Mouse (Mus musculus): ENCODE results near the gene Myom1. TPM values are rescaled to one million over a fixed set of nuclear protein-coding genes. Genes with fewer than 3 reads are reported as not detected.

The Myom1 gene
- total RNA-seq, 2 experiments from 2014 or later = 1,018 to 1,234 TPM

- no peak for DNase-seq
Measured at GRCm38 (mm10) chr17:71059213-71059612, 56.8 kb downstream of the Myom1 start.

DNA sequence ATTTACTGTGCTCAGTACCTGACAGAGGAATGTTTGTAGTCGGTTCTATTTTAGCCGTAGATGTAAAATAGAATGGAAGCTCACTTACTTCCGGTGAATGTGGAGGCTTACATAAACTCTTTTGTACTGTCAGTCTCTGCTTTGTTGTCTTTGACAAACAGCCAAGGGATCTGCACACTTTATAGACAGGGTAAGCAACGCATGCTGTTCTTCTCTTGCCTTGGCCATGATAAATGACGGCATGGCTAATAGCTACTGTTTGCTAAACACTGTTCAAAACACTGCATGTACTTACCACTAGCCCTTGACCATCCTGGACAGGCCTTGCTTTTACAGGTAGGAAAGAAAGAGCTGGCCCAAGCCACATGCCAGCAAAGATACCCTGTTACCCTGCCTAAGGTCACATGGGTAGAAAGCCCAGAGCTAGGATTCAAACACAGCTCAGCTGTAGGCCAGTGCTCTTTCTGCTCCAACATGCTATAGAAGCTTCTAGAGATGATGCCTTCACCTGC lies 59.7 kb downstream of the Myom1 start:
- no peak for DNase-seq

DNA sequence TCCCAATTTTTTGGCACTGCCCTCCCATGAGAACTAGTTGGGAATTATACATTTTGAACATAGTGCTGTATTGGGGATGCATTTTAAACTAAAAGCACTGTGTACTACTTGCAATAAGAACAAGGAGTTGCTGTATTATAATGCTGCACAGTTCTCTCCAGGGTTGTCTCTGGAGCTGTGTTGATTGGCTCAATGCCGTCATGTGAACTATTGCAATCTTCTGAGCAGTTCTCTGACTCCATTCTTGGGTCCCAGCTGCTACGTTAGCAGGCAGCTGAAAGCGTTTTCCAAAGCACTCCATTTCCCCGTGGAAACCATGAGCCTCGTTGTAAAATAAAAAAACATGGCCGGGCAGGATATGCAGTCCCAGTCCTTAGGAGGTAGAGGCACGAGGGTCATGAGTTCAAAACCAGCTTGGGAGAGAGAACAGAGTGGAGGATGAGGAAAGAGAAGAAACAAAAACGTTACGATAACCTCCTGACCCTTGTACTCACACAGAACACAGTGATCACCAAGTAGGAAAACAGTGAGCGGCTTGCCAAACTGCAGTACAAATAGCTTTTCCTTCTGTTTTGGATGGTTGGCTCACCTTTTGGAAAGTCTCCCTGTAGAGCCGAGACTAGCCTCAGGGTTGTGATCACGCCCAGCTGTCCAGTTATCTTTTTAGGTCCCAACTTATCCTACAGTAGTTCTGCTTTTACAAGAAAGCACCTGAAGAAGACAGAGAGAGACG lies 60.6 kb downstream of the Myom1 start:
- no peak for DNase-seq

DNA sequence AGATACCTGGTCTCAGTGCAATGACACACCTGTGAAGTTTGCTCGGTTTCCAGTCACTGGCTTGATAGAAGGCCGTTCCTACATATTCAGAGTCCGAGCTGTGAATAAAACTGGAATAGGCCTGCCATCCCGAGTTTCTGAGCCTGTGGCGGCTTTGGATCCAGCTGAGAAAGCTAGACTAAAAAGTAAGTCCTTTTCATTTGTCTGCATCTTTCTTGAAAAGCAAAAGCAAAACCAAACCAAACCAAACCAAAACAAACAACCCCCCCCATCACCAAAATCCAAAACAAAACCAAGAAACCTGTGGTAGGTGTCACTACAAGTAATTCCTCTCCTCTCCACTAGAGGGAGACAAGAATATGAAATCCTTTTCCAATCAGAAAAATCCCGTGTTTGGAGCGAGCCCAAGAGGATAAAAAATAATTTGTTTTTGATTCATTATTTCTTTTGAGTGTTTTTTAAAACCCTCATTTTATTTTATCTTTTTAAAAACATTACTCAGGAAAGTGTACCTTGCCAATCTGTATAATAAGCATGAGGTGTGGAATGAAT lies 62.1 kb downstream of the Myom1 start:
- no peak for DNase-seq

DNA sequence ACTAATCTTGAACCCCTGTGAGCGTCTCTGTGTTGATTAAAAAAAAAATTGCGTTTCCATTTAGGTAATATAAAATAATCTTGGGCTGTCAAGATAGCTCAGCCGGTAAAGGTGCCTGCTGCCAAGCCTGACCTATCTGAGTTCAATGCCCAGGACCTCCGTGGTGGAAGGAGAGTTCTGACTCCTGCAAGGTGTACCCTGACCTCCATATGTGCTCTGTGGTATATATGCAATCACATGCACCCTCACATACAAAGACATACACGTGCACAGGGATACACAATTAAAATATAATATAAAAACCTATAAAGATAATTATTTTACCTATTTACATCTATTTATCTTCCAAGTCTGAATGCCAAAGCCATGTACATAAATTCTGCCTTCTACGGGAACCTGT lies 62.7 kb downstream of the Myom1 start:
- no peak for DNase-seq

DNA sequence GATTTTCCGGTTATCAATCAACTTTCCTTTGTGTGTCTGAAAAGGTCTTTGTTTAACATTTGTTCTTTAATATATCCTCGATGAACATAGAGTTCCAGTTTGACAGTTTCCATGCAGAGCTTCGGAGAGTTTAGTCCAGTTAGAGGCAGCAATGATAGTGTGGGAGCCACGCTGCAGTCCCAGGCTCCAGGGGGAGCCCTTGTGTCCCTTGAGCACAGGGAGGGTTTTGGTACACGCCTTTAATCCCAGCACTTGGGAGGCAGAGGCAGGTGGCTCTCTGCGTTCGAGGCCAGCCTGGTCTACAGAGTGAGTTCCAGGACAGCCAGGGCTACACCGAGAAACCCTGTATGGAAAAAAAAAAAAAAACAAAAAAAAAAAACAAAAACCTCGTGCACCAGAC lies 66.7 kb downstream of the Myom1 start:
- no peak for DNase-seq

- DNase-seq = no peak
Measured at GRCm38 (mm10) chr17:71071958-71072357, 69.5 kb downstream of the Myom1 start.

GRCm38 (mm10) chr17:71074386-71074785 lies 72.0 kb downstream of the Myom1 start:
- no peak for DNase-seq

GRCm38 (mm10) chr17:71081986-71082385 lies 79.6 kb downstream of the Myom1 start:
- DNase-seq = no peak

GRCm38 (mm10) chr17:71086969-71087368 lies 84.5 kb downstream of the Myom1 start:
- DNase-seq = no peak

- no peak for DNase-seq
Measured at GRCm38 (mm10) chr17:71087396-71088153, 85.1 kb downstream of the Myom1 start.

DNA sequence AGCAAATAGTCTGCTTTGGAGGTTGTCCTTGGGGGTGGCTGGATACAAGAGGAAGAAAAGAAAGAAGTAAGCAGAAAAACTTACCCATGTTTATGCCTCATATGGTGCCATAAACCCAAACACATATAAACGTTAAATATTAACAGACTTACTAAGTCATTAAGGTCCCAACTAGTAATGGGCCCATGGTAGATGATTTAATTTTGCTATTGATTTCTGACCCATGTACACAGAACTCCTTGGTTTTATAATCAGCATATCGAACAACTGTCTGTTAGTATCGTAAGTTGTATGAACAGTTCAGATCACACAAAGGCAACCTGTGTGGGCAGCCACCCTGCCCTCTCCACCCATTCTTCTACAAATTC lies 85.7 kb downstream of the Myom1 start:
- DNase-seq = no peak

DNA sequence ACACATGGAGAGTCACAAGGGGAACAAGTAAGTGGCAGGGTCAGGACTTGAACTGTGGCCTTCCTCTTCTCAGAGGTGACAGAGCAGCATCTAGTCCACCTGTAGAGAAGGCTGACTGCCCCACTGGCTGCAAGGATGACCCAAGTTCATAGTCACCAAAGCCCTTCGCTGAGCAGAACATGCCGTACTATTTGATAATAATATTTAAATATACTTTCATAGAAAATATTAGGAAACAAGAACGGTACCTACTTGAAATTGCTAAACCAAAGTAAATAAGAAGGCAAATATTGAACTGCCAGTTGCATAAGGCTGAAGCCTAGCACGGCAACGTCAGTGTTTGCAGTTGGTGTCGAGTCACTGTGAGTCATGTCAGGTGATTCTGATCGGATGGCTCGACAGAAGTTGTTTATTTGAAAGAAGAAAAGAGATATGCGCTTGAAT lies 86.6 kb downstream of the Myom1 start:
- DNase-seq = no peak

DNA sequence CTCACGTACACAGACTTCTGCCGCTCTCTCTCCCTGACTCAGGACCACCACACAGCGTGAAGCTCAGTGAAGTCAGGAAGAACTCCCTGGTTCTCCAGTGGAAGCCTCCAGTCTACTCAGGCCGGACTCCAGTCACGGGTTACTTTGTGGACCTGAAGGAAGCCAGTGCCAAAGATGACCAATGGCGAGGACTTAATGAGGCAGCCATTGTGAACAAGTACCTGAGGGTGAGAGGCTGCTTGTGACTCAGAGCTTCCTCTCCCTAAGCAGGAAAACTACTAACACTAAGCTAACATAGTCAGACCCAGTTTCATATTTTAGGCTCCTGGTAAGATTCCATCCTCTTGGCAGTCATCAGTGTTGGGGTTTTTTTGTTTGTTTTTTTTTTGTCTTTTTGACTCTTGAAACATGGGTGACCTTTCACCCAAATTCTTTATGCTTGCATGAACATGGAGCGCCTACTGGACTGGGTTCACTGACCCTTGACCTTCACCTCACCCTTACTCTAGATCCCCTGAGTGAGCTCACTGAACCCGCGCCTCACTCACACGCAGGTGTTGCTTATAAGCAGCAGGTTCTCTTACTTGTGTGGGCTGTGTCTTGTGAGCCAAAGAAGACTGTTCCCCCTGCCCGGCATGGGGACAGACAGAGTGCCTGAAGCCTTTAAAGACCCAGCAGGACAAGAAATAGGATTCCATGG lies 87.5 kb downstream of the Myom1 start:
- no peak for DNase-seq

GRCm38 (mm10) chr17:71091024-71091423 lies 88.6 kb downstream of the Myom1 start:
- no peak for DNase-seq

GRCm38 (mm10) chr17:71092341-71092740 lies 89.9 kb downstream of the Myom1 start:
- no peak for DNase-seq

- DNase-seq = peak; percentile 68
Measured at GRCm38 (mm10) chr17:71093793-71094192, 91.4 kb downstream of the Myom1 start.

GRCm38 (mm10) chr17:71094438-71094837 lies 92.0 kb downstream of the Myom1 start:
- DNase-seq = no peak

DNA sequence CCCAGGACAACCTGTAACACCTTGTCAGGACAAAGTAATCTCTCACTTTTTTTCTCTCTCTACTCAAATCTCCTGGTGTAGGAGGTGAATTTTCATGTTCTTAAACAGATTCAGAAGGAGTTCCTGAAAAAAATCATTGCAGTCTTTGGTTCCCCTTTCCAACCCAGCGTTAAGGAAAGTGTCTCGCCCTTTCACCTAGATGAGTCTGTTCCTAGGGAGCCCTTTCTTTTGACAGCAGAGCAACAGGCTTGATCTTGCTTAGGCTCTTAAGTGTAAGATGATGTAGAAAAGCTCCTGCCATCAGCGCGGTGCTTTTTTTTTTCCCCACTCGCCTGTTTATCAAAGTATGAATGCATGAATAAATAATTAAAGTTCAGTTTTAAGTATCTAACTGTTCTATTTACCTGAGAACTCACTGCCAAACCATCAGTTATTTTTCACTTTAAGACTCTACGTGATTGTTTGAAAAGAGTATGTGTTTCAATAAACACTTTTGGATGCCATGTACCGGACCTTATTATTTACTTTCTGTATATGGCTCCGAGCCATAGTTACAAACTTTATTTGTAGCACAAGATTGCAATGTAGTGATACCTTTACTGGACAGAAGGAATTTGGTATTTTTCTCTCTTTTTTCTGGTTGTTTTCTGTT lies 94.2 kb downstream of the Myom1 start:
- DNase-seq = no peak

- no peak for DNase-seq
Measured at GRCm38 (mm10) chr17:71097209-71097597, 94.8 kb downstream of the Myom1 start.

GRCm38 (mm10) chr17:71098606-71099005 lies 96.2 kb downstream of the Myom1 start:
- no peak for DNase-seq

All from gastrocnemius, postnatal 25 days (tissue).